21 mouse cellular contexts compared by ENCODE assay signal in genomic region chr2:18038141-18038752, GRCm38 (mm10). TPM values are rescaled to one million over a fixed set of nuclear protein-coding genes. Genes with fewer than 3 reads are reported as not detected.
DNase-seq lines count a peak whose midpoint lies in the region; ATAC-seq and TF ChIP-seq lines count a peak whose summit lies in the region.
"Had no signal": no experiment of that assay in that cellular context is flagged by ENCODE, and none has a peak within 500 bp of the region (broad histone marks: within the 10 kb centered on the region; RNA-seq: fewer than 3 reads in every experiment).

No protein-coding gene starts in this region.

- intact Hi-C loops in heart, postnatal 10 days (cut with DNase I) = no loop called here

- TF ChIP-seq CTCF in lung, postnatal 0 days (IDR thresholded peaks at IDR 0.05) = no peak

- no peak overlapping the region for H3K4me3 ChIP-seq in heart, embryonic 10.5 days
- no peak overlapping the region for H3K4me3 ChIP-seq in lung, postnatal 0 days (ENCODE audit: low read depth, low read length)
- H3K4me3 ChIP-seq in forebrain, embryonic 13.5 days = 0 out of 2 replicates have a peak overlapping the region, but pooled peaks have one; percentile 95
- H3K4me3 ChIP-seq in liver, embryonic 11.5 days (ENCODE audit: low read depth, low read length) = no peak overlapping the region
- H3K4me3 ChIP-seq: embryonic facial prominence, embryonic 12.5 days had no signal

- no peak overlapping the region for H3K9ac ChIP-seq in lung, postnatal 0 days (replicated peaks; ENCODE audit: low read depth)
- H3K9ac ChIP-seq in forebrain, embryonic 13.5 days = peak overlapping the region; percentile 88; the same call in 1 of the 2 replicates
- no peak overlapping the region for H3K9ac ChIP-seq in liver, embryonic 11.5 days (ENCODE audit: low read depth, low read length)

- H3K4me2 ChIP-seq in lung, postnatal 0 days (replicated peaks; ENCODE audit: low read depth, low read length) = no peak overlapping the region
- peak overlapping the region; percentile 87 for H3K4me2 ChIP-seq in forebrain, embryonic 13.5 days
- H3K4me2 ChIP-seq in liver, embryonic 11.5 days = no peak overlapping the region

- no peaks in the 10 kb centered on the region for H3K36me3 ChIP-seq in heart, embryonic 10.5 days
- no peaks in the 10 kb centered on the region for H3K36me3 ChIP-seq in lung, postnatal 0 days (ENCODE audit: insufficient read depth, low read length)
- H3K36me3 ChIP-seq in forebrain, embryonic 13.5 days (ENCODE audit: poor library complexity, severe bottlenecking) = no peaks in the 10 kb centered on the region
- no peaks in the 10 kb centered on the region for H3K36me3 ChIP-seq in liver, embryonic 11.5 days (ENCODE audit: control insufficient read depth, insufficient read depth, low read length)
- H3K36me3 ChIP-seq: embryonic facial prominence, embryonic 12.5 days had no signal

- WGBS in heart, embryonic 10.5 days = 44% methylated on average over 3 of the region's 3 CpGs
- WGBS in lung, postnatal 0 days = 70% methylated on average over 3 of the region's 3 CpGs
- 51% methylated on average over 3 of the region's 3 CpGs for WGBS in forebrain, embryonic 13.5 days
- 43% methylated on average over 3 of the region's 3 CpGs for WGBS in liver, embryonic 11.5 days

- no peak for DNase-seq in heart, embryonic 10.5 days (ENCODE audit: low spot score)
- DNase-seq in heart, postnatal 10 days = no peak
- peak; percentile 4 for DNase-seq in lung, postnatal 0 days (ENCODE audit: low spot score)
- DNase-seq in lung, adult 18-20 months = no peak
- DNase-seq in kidney, postnatal 36 days = peak; percentile 37 to 64
- no peak for DNase-seq in liver, embryonic 11.5 days (ENCODE audit: low spot score)
- no peak for DNase-seq in ovary, postnatal 36 days (ENCODE audit: low spot score)
- DNase-seq: adrenal gland, adult 2 months; B cell, adult 2 months; cerebellum, adult 8-10 months; gastrocnemius, postnatal 10 days; liver; right cerebral cortex, postnatal 25 days; thymus, adult 18-20 months had no signal

- no peak for TF ChIP-seq EP300 in lung, postnatal 0 days (IDR thresholded peaks at IDR 0.05)

- H3K4me1 ChIP-seq in heart, embryonic 10.5 days = peaks cover 68% of the 10 kb centered on the region
- H3K4me1 ChIP-seq in lung, postnatal 0 days (ENCODE audit: insufficient read depth, low read depth, low read length) = peaks cover 19% of the 10 kb centered on the region; the same call in 1 of the 2 replicates
- peaks cover 73% of the 10 kb centered on the region for H3K4me1 ChIP-seq in forebrain, embryonic 13.5 days
- H3K4me1 ChIP-seq in liver, embryonic 11.5 days (replicated peaks; ENCODE audit: control insufficient read depth, insufficient read depth, low read length) = peaks cover 18% of the 10 kb centered on the region

- peak overlapping the region; percentile 100 for H3K27ac ChIP-seq in heart, embryonic 10.5 days
- no peak overlapping the region for H3K27ac ChIP-seq in lung, postnatal 0 days (ENCODE audit: low read length)
- H3K27ac ChIP-seq in forebrain, embryonic 13.5 days = no peak overlapping the region
- H3K27ac ChIP-seq in liver, embryonic 11.5 days (ENCODE audit: low read depth, low read length) = no peak overlapping the region

- H3K27me3 ChIP-seq in heart, embryonic 10.5 days (ENCODE audit: insufficient read depth, poor library complexity, severe bottlenecking) = no peaks in the 10 kb centered on the region
- no peaks in the 10 kb centered on the region for H3K27me3 ChIP-seq in lung, postnatal 0 days (replicated peaks; ENCODE audit: insufficient read depth, low read length)
- H3K27me3 ChIP-seq in forebrain, embryonic 13.5 days = no peaks in the 10 kb centered on the region
- peaks cover 24% of the 10 kb centered on the region for H3K27me3 ChIP-seq in liver, embryonic 11.5 days (replicated peaks; ENCODE audit: control insufficient read depth, insufficient read depth, low read length)
- H3K27me3 ChIP-seq: embryonic facial prominence, embryonic 12.5 days had no signal

- ATAC-seq in lung, postnatal 0 days = no peak
- ATAC-seq in forebrain, embryonic 13.5 days = no peak
- ATAC-seq in liver, embryonic 11.5 days (replicated peaks; ENCODE audit: low FRiP score) = no peak

- no peaks in the 10 kb centered on the region for H3K9me3 ChIP-seq in heart, embryonic 10.5 days
- no peaks in the 10 kb centered on the region for H3K9me3 ChIP-seq in lung, postnatal 0 days (ENCODE audit: low read length)
- H3K9me3 ChIP-seq in forebrain, embryonic 13.5 days (replicated peaks) = no peaks in the 10 kb centered on the region
- no peaks in the 10 kb centered on the region for H3K9me3 ChIP-seq in liver, embryonic 11.5 days (ENCODE audit: control insufficient read depth, low read length)
- H3K9me3 ChIP-seq: embryonic facial prominence, embryonic 12.5 days had no signal

RNA-seq across cellular contexts. Expression of gene A930004D18Rik, which starts 0.7 kb away (rescaled TPM):
- 14.5 and 14.9 TPM in 2 replicates for polyA plus RNA-seq in heart, embryonic 10.5 days (2016; fragmentation: Nextera tagmentation; extraction: Ambion mirVana)
- 1 to 10 TPM; 3.0 to 4.2 TPM for total RNA-seq in heart, postnatal 10 days (2021)
- polyA plus RNA-seq in lung, postnatal 0 days (2015; fragmentation: Nextera tagmentation; extraction: Ambion mirVana) = 11.0 and 11.3 TPM in 2 replicates
- polyA plus RNA-seq in forebrain, embryonic 13.5 days (2015; fragmentation: Nextera tagmentation; extraction: Ambion mirVana) = 16.2 and 20.3 TPM in 2 replicates
- 3.4 and 3.9 TPM in 2 replicates for polyA plus RNA-seq in liver, embryonic 11.5 days (2014; fragmentation: Nextera tagmentation; extraction: Ambion mirVana)
- total RNA-seq: hematopoietic stem cell, adult 5-6 weeks had no signal

RNA-seq across cellular contexts. Expression of gene Skida1, which starts 10.6 kb away (rescaled TPM):
- 6.7 and 9.4 TPM in 2 replicates for polyA plus RNA-seq in heart, embryonic 10.5 days (2016; fragmentation: Nextera tagmentation; extraction: Ambion mirVana)
- 1 to 10 TPM; 4.8 to 5.7 TPM for total RNA-seq in heart, postnatal 10 days (2021)
- 2.5 and 3.0 TPM in 2 replicates for polyA plus RNA-seq in lung, postnatal 0 days (2015; fragmentation: Nextera tagmentation; extraction: Ambion mirVana)
- 17.2 and 17.9 TPM in 2 replicates for polyA plus RNA-seq in forebrain, embryonic 13.5 days (2015; fragmentation: Nextera tagmentation; extraction: Ambion mirVana)
- polyA plus RNA-seq in liver, embryonic 11.5 days (2014; fragmentation: Nextera tagmentation; extraction: Ambion mirVana) = 1.6 and 2.4 TPM in 2 replicates
- total RNA-seq: hematopoietic stem cell, adult 5-6 weeks had no signal

RNA-seq across cellular contexts. Expression of gene Mllt10, which starts 16.8 kb away (rescaled TPM):
- 39.8 and 54.8 TPM in 2 replicates for polyA plus RNA-seq in heart, embryonic 10.5 days (2016; fragmentation: Nextera tagmentation; extraction: Ambion mirVana)
- total RNA-seq in heart, postnatal 10 days (2021) = 10 to 100 TPM; 40.6 to 43.1 TPM
- 35.1 and 38.9 TPM in 2 replicates for polyA plus RNA-seq in lung, postnatal 0 days (2015; fragmentation: Nextera tagmentation; extraction: Ambion mirVana)
- 73.5 and 75.3 TPM in 2 replicates for polyA plus RNA-seq in forebrain, embryonic 13.5 days (2015; fragmentation: Nextera tagmentation; extraction: Ambion mirVana)
- 34.0 and 39.9 TPM in 2 replicates for polyA plus RNA-seq in liver, embryonic 11.5 days (2014; fragmentation: Nextera tagmentation; extraction: Ambion mirVana)

RNA-seq across cellular contexts. Expression of gene H2al2a, which starts 41.5 kb away (rescaled TPM):
- polyA plus RNA-seq in heart, embryonic 10.5 days (2016; fragmentation: Nextera tagmentation; extraction: Ambion mirVana) = not detected in 2 replicates
- not detected for total RNA-seq in heart, postnatal 10 days (2021)
- polyA plus RNA-seq in lung, postnatal 0 days (2015; fragmentation: Nextera tagmentation; extraction: Ambion mirVana) = not detected in 2 replicates
- polyA plus RNA-seq in forebrain, embryonic 13.5 days (2015; fragmentation: Nextera tagmentation; extraction: Ambion mirVana) = not detected in 2 replicates
- polyA plus RNA-seq in liver, embryonic 11.5 days (2014; fragmentation: Nextera tagmentation; extraction: Ambion mirVana) = not detected in 2 replicates
- total RNA-seq: adrenal gland, adult 2 months; gastrocnemius, postnatal 10 days; hematopoietic stem cell, adult 5-6 weeks; left cerebral cortex, postnatal 10 days; neutrophil, adult 5-6 weeks had no signal
- polyA plus RNA-seq: adrenal gland, adult 2 months; embryonic facial prominence, embryonic 12.5 days; heart, embryonic 11.5 days; lung, embryonic 16.5 days had no signal

Comparison
In these comparisons a context has a peak if more than half of its experiments do, and no peak if none do; other contexts are left out.
1. DNase-seq: peak in lung, postnatal 0 days (single experiment) and kidney, postnatal 36 days (2 of 2); none in heart, embryonic 10.5 days (single experiment), heart, postnatal 10 days (0 of 2), lung, adult 18-20 months (0 of 2), liver, embryonic 11.5 days (single experiment) and ovary, postnatal 36 days (single experiment).